Comparison of ENCODE assay signal across 17 mouse cellular contexts in genomic region chr7:49604965-49605795, GRCm38 (mm10). TPM values are rescaled to one million over a fixed set of nuclear protein-coding genes. Genes with fewer than 3 reads are reported as not detected.
DNase-seq lines count a peak whose midpoint lies in the region.
"Had no signal": no experiment of that assay in that cellular context is flagged by ENCODE, and none has a peak within 500 bp of the region (broad histone marks: within the 10 kb centered on the region; RNA-seq: fewer than 3 reads in every experiment).

No protein-coding gene starts in this region.

- H3K27me3 ChIP-seq in heart, embryonic 10.5 days (ENCODE audit: insufficient read depth, poor library complexity, severe bottlenecking) = no peaks in the 10 kb centered on the region
- H3K27me3 ChIP-seq: neural tube, embryonic 13.5 days had no signal

- no peak overlapping the region for H3K27ac ChIP-seq in heart, embryonic 10.5 days
- H3K27ac ChIP-seq: hindbrain, embryonic 10.5 days; liver, embryonic 14.5 days; neural tube, embryonic 13.5 days had no signal

- intact Hi-C loops in heart, postnatal 14 days (cut with DNase I) = loop anchor here (5.0 to 10.0 kb wide), 2 partner anchors 113 to 470 kb away; no protein-coding TSS in a partner anchor

- peaks cover 20% of the 10 kb centered on the region for H3K4me1 ChIP-seq in heart, embryonic 10.5 days

- peaks cover 85% of the 10 kb centered on the region for H3K36me3 ChIP-seq in heart, embryonic 10.5 days

- H3K4me3 ChIP-seq in heart, embryonic 10.5 days = no peak overlapping the region
- H3K4me3 ChIP-seq: hindbrain, embryonic 10.5 days; neural tube, embryonic 13.5 days had no signal

- 86% methylated on average over 15 of the region's 15 CpGs for WGBS in heart, embryonic 10.5 days

- DNase-seq in heart, adult 11 months = peak; percentile 95
- no peak for DNase-seq in heart, embryonic 10.5 days (ENCODE audit: low spot score)
- DNase-seq in ES-CJ7 (ENCODE audit: low read depth, low spot score) (peak; percentile 38), adipocyte (ENCODE audit: low spot score) (no peak)
- peak; percentile 49 for DNase-seq in adrenal gland, adult 8-10 months
- peak; percentile 25 to 27 for DNase-seq in heart, postnatal 14 days
- no peak for DNase-seq in ovary, postnatal 10 days (ENCODE audit: low spot score)
- DNase-seq in left cerebral cortex, adult 9 months (ENCODE audit: low spot score in 2 of 2) = no peak
- DNase-seq: right cerebral cortex, adult 18-20 months; thymus, postnatal 4 days had no signal

- H3K9me3 ChIP-seq in heart, embryonic 10.5 days = no peaks in the 10 kb centered on the region
- H3K9me3 ChIP-seq: hindbrain, embryonic 10.5 days; neural tube, embryonic 13.5 days had no signal

RNA-seq across cellular contexts. Expression of gene Dbx1, which starts 31.5 kb away (rescaled TPM):
- 0.06 TPM in 1 of 2 replicates, not detected in the other for polyA plus RNA-seq in heart, embryonic 10.5 days (2016; fragmentation: Nextera tagmentation; extraction: Ambion mirVana)
- not detected for total RNA-seq in adrenal gland, adult 8-10 months (2022)
- total RNA-seq in heart, postnatal 14 days (2021) = not detected
- total RNA-seq: left cerebral cortex, postnatal 10 days had no signal
- polyA plus RNA-seq: activated CD4-positive, CD25-positive, alpha-beta regulatory T cell, adult 4 months; frontal cortex, adult 2 months; intestine, postnatal 0 days; liver, embryonic 14.5 days had no signal

Comparison
In these comparisons a context has a peak if more than half of its experiments do, and no peak if none do; other contexts are left out.
1. DNase-seq: peak in heart, adult 11 months (single experiment), ES-CJ7 (single experiment), adrenal gland, adult 8-10 months (single experiment) and heart, postnatal 14 days (2 of 2); none in heart, embryonic 10.5 days (single experiment), ovary, postnatal 10 days (single experiment), adipocyte (single experiment) and left cerebral cortex, adult 9 months (0 of 2).